Mouse (Mus musculus) forebrain, embryonic 11.5 days (tissue): ENCODE results near the gene Rapgef2. TPM values are rescaled to one million over a fixed set of nuclear protein-coding genes. Genes with fewer than 3 reads are reported as not detected.
"Not testable (repeated sequence)": the region's sequence is repeated elsewhere in the genome, so short reads cannot be mapped to it uniquely, and the experiment has no call there.

Source experiments
- ATAC-seq: fragments of 200-750 bp; cut with Nextera tagmentation; replicated peaks from 2 replicates; pipeline ENCODE4 v1.8.0; 2017; ENCODE audit warnings: moderate TSS enrichment; ENCODE audit not compliant: low FRiP score
- DNase-seq: peaks from one replicate; pipeline ENCODE4 v3.0.0-alpha.2; 2017; ENCODE audit warnings: low spot score
- H3K27ac ChIP-seq: fragments of 300-500 bp; sonication (generic); 2 replicates; pipeline ENCODE4 v1.5.1; 2014; ENCODE audit warnings: low read depth, low read length
- H3K27me3 ChIP-seq: fragments of 300-500 bp; sonication (generic); 2 replicates; pipeline ENCODE4 v1.6.1; 2014; ENCODE audit warnings: mild to moderate bottlenecking, low read length, mixed read lengths; ENCODE audit not compliant: control insufficient read depth, insufficient read depth
- H3K36me3 ChIP-seq: fragments of 300-500 bp; sonication (generic); 2 replicates; pipeline ENCODE4 v1.6.1; 2014; ENCODE audit warnings: mild to moderate bottlenecking, low read length, moderate library complexity, mixed read lengths; ENCODE audit not compliant: control insufficient read depth, insufficient read depth
- H3K4me1 ChIP-seq: fragments of 300-500 bp; sonication (generic); replicated peaks from 2 replicates; pipeline ENCODE4 v1.6.1; 2014; ENCODE audit warnings: low read length, mixed read lengths; ENCODE audit not compliant: control insufficient read depth, insufficient read depth
- H3K4me2 ChIP-seq: fragments of 300-500 bp; sonication (generic); 2 replicates; pipeline ENCODE4 v1.6.1; 2014; ENCODE audit warnings: low read depth, mild to moderate bottlenecking, low read length, moderate library complexity, mixed read lengths; ENCODE audit not compliant: severe bottlenecking
- H3K4me3 ChIP-seq: fragments of 300-500 bp; sonication (generic); 2 replicates; pipeline ENCODE4 v1.5.1; 2014; ENCODE audit warnings: low read depth, low read length
- H3K9ac ChIP-seq: fragments of 300-500 bp; sonication (generic); 2 replicates; pipeline ENCODE4 v1.6.1; 2014; ENCODE audit warnings: low read length
- H3K9me3 ChIP-seq: fragments of 300-500 bp; sonication (generic); 2 replicates; pipeline ENCODE4 v1.6.1; 2016; ENCODE audit warnings: low read length, mixed read lengths; ENCODE audit not compliant: control insufficient read depth
- WGBS: fragments of 180-500 bp; shearing (Covaris S2); extraction: QIAGEN DNeasy Blood & Tissue Kit; methylation state at CpG from one replicate; pipeline ENCODE4 v1.1.7; 2014; 5-methylcytosine and 5-hydroxymethylcytosine counted together
- polyA plus RNA-seq: library from polyadenylated mRNA; unstranded; fragments of >200 nt; fragmentation: Nextera tagmentation; extraction: Ambion mirVana; gene quantifications from 2 replicates; pipeline ENCODE4 v1.2.1, GENCODE M21; 2014

Gene Rapgef2
- polyA plus RNA-seq, 1 experiment from 2014 or later = 8.5 TPM

DNA sequence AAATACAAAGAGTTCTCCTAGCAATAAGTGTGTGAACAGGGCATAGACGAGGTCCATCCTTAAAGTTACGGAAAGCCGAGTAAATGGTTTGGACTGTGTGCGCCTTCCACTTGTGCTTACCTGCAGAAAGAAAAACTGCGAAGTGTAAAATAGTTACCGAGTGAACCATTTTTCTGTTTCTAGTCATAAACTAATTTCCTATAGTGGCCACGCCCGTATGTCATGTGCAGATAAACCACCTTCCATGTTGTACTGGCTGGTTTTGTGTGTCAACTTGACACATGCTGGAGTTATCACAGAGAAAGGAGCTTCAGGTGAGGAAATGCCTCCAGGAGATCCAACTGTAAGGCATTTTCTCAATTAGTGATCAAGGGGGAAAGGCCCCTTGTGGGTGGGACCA is 115.2 kb downstream of the Rapgef2 start:
- H3K9ac ChIP-seq, ATAC-seq, H3K4me1 ChIP-seq, H3K9me3 ChIP-seq, DNase-seq, H3K27ac ChIP-seq, H3K27me3 ChIP-seq, H3K4me3 ChIP-seq, H3K4me2 ChIP-seq, H3K36me3 ChIP-seq: not testable (repeated sequence)
- WGBS = 95% methylated on average over 8 of the region's 8 CpGs

DNA sequence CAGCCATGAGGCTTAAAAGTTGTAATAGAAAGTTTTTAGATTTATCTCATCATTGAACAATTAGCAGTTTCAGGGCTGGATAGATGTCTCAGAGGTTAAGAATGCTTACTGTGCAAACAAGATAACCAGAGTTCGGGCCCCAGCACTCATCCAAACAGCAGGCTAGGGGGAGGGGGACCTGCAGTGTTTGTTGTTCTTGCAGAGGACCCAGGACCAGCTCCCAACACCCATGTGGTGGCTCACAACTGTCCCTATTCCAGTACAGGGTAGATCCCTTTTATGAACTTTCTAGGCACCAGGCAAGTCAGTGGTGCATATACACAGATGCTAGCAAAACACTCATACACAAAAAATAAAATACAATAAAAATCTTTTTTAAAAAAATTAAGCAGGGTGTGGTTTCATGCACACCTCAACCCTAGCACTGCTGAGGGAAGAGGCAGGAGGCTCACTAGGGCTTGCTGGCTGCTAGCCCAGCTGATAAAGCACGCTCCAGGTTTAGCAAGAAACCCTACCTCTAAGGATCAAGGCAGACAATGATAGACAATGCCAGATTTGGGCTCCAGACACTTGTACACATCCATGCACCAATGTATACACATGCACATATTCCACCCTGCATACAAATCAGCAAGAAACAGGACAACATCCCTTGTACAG is 118.0 kb downstream of the Rapgef2 start:
- Histone ChIP-seq H3K27me3 (no peaks in the 10 kb centered on the region), H3K4me1 (no peaks in the 10 kb centered on the region), H3K27ac (no peak overlapping the region), H3K4me2 (no peak overlapping the region), H3K9ac (no peak overlapping the region), H3K36me3 (no peaks in the 10 kb centered on the region), H3K4me3 (no peak overlapping the region), H3K9me3 (no peaks in the 10 kb centered on the region)
- no peak for DNase-seq
- 79% methylated on average over 2 of the region's 2 CpGs for WGBS
- no peak for ATAC-seq

DNA sequence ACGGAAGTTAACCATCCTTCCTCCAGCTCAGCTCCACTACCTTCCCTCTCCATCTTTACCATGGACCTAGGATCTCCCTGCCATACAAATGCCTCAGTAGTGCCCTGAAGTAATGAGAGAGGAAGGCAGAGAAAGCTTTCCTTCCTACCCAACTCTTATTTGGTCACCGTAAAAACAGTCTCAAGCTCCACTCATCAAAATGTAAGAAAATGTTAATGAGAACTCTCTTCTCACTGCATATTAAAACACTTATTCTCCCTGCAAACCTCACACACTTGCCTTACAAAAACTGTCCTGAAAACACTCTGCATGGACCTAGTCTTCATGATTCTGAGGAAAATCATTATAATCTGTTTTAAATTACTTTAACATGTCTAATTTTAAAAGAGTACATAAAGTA is 118.7 kb downstream of the Rapgef2 start:
- no peak for DNase-seq
- Histone ChIP-seq H3K4me1 (no peaks in the 10 kb centered on the region), H3K4me3 (no peak overlapping the region), H3K27ac (no peak overlapping the region), H3K4me2 (no peak overlapping the region), H3K9ac (no peak overlapping the region), H3K9me3 (no peaks in the 10 kb centered on the region), H3K36me3 (no peaks in the 10 kb centered on the region), H3K27me3 (no peaks in the 10 kb centered on the region)
- WGBS = 91% methylated on average over 2 of the region's 2 CpGs
- no peak for ATAC-seq

DNA sequence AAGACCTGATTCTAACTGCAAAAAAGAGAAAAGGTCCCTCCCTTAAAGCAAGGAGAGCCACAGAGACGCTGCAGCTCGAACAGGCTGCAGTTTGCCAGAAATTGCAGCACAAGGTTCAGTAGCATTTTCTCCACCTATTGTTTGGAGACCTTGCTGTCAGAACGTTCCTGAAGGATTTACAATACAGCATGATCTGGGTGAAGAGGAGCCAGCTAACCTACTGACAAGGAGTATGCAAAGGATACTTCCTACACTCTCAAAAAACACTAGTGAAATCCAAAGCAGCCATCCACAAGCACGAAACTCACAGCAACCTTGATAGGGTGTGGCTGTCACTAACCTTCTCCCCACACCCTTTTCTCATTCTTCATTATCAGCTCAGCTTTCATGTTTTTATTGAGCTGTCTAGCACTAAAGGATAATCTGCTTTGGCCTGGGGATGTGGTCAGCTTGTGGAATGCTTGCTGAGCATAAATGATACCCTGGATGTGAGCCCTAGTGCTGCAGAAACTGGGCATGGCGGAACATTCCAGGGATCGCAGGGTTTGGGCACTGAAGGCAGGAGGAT is 124.4 kb downstream of the Rapgef2 start:
- H3K36me3 ChIP-seq = no peaks in the 10 kb centered on the region
- WGBS = 71% methylated on average over 6 of the region's 6 CpGs
- no peaks in the 10 kb centered on the region for H3K27me3 ChIP-seq
- no peak overlapping the region for H3K9ac ChIP-seq
- no peaks in the 10 kb centered on the region for H3K4me1 ChIP-seq
- no peaks in the 10 kb centered on the region for H3K9me3 ChIP-seq
- DNase-seq (no peak), ATAC-seq (no peak)
- H3K4me2 ChIP-seq = no peak overlapping the region
- no peak overlapping the region for H3K27ac ChIP-seq
- H3K4me3 ChIP-seq = no peak overlapping the region

DNA sequence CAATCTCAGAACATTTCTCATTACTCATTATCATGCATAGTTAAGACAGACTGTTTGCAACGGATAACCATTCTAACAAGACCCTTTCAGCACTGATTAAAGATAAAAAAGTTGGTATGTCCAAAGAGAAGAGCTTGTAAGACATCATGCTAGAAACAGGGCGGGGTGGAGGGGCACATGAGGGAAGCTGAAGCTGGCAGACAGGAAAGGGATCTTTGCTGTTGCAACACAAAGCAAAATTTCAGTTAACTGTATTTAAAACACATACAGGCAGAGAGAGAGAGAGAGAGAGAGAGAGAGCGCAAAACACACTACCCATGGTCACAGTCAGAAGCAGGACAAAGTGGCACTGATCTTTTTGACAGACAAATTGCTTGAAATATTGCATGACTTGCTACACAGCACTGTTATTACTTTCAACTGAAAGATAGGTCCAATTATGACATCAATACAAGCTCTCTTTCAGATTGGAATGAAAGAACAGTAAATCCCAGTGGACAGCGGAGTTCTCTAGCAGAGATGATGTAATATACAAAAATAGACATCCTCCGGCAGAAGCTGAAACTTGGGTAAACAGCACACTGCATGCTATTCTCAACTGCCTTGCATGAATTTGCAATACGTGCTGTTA is 125.1 kb downstream of the Rapgef2 start:
- Histone ChIP-seq H3K9me3 (no peaks in the 10 kb centered on the region), H3K9ac (no peak overlapping the region), H3K36me3 (no peaks in the 10 kb centered on the region), H3K4me2 (no peak overlapping the region), H3K4me1 (no peaks in the 10 kb centered on the region), H3K27me3 (no peaks in the 10 kb centered on the region), H3K27ac (no peak overlapping the region), H3K4me3 (no peak overlapping the region)
- no peak for DNase-seq
- ATAC-seq = no peak
- 70% methylated on average over 6 of the region's 6 CpGs for WGBS

DNA sequence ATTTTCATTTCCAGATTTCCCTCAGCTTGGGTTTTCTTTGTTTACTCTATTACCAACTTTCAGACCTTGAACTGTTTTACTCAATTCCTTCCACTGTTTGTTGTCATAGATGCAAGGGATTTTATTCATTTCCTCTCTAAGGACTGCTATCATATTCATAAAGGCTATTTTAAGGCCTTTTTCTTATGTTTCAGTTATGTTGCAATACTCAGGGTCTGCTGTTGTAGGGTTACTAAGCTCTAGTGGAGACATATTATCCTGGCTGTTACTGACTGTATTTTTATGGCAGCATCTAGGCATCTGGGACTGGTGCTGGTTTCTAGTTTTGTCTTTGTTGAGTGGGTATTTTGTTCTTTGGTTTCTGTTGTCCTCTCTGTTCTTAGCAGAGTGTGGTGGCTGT is 128.1 kb downstream of the Rapgef2 start:
- H3K9me3 ChIP-seq = no peaks in the 10 kb centered on the region
- no peak overlapping the region for H3K9ac ChIP-seq
- no peaks in the 10 kb centered on the region for H3K36me3 ChIP-seq
- H3K27me3 ChIP-seq = no peaks in the 10 kb centered on the region
- ATAC-seq (no peak), DNase-seq (no peak)
- H3K27ac ChIP-seq = no peak overlapping the region
- no peaks in the 10 kb centered on the region for H3K4me1 ChIP-seq
- no peak overlapping the region for H3K4me3 ChIP-seq
- no peak overlapping the region for H3K4me2 ChIP-seq

DNA sequence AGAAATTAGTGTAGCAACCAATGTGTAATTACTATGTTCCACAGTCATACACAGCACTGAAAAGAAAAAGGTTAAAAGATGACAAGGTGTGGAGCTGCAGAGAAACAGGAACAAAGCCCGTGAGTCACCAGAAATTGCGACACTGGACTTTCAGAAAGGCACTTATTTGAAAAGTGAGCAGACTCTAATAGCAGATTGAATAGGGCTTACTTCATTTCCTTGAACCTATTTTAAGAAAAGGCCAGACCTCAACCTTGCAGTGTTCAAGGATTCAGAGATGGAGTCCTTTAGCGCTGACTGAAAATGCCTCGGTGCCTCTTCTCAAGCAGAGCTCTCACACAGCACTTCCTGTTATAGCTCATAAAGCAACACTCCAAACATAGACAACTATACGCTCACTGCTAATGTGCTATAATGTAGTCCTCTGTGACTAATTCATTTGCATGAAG is 133.3 kb downstream of the Rapgef2 start:
- 83% methylated on average over 5 of the region's 5 CpGs for WGBS

DNA sequence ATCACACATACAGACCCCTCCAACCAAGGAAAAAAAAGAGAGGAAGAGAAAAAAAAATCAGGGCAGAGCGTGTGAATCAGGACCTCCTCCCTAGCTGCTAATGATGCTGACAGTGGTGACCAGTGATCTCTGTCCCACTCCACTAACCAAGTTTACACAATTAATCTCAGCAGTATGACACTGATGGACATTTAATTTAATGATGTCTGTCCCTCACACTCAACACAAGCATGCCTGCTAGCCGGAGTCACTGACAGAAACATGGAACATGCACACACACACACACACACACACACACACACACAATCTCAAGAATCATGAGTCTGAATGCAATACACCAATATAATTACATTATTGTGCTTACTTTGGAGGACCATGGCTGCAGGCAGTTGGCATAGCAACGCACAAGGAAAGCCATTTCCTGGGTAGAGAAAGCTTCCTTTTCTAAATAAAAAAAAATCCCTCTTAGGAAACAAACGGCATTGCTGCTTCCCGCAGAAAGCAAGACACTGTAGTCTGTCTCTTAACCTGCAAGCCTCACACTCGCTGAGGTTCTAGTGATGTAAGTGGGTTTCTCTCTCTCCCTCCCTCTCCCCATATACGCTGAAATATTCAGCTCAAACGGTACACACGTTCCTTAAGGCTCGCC is 140.8 kb downstream of the Rapgef2 start:
- H3K9ac ChIP-seq = peak overlapping the region; percentile 41; the same call in 1 of the 2 replicates
- peak; percentile 71 for ATAC-seq
- no peaks in the 10 kb centered on the region for H3K27me3 ChIP-seq
- no peaks in the 10 kb centered on the region for H3K9me3 ChIP-seq
- H3K4me1 ChIP-seq = peaks cover 12% of the 10 kb centered on the region
- H3K4me3 ChIP-seq = peak overlapping the region; percentile 9; the same call in 1 of the 2 replicates
- no peaks in the 10 kb centered on the region for H3K36me3 ChIP-seq
- peak overlapping the region; percentile 26 for H3K27ac ChIP-seq
- 20% methylated on average over 10 of the region's 10 CpGs for WGBS
- no peak for DNase-seq
- peak overlapping the region; percentile 32; the same call in 1 of the 2 replicates for H3K4me2 ChIP-seq

More for the DNA sequence above, 133.3 kb downstream of the Rapgef2 start:
- no peak for DNase-seq
- Histone ChIP-seq H3K27ac (no peak overlapping the region), H3K9me3 (no peaks in the 10 kb centered on the region), H3K4me1 (no peaks in the 10 kb centered on the region), H3K9ac (no peak overlapping the region), H3K4me3 (no peak overlapping the region), H3K27me3 (no peaks in the 10 kb centered on the region), H3K4me2 (no peak overlapping the region), H3K36me3 (no peaks in the 10 kb centered on the region)
- ATAC-seq = no peak
